Mouse (Mus musculus) lung, embryonic 15.5 days (tissue): ENCODE data around the gene Lmo2. TPM values are rescaled to one million over a fixed set of nuclear protein-coding genes. Genes with fewer than 3 reads are reported as not detected.
"Not testable (repeated sequence)": the region's sequence is repeated elsewhere in the genome, so short reads cannot be mapped to it uniquely, and the experiment has no call there.

Source experiments
- ATAC-seq: fragments of 200-750 bp; cut with Nextera tagmentation; 2 replicates; pipeline ENCODE4 v1.8.0; 2017; ENCODE audit warnings: moderate number of reproducible peaks, borderline replicate concordance; ENCODE audit not compliant: low FRiP score, low TSS enrichment; ENCODE audit errors: extremely low read depth
- H3K27ac ChIP-seq: fragments of 300-500 bp; sonication (generic); 2 replicates; pipeline ENCODE4 v1.5.1; 2015; ENCODE audit warnings: moderate library complexity, mild to moderate bottlenecking, inconsistent platforms
- H3K27me3 ChIP-seq: fragments of 300-500 bp; sonication (generic); 2 replicates; pipeline ENCODE4 v1.6.1; 2015; ENCODE audit warnings: inconsistent platforms
- H3K36me3 ChIP-seq: fragments of 300-500 bp; sonication (generic); 2 replicates; pipeline ENCODE4 v1.6.1; 2015; ENCODE audit warnings: inconsistent platforms
- H3K4me1 ChIP-seq: fragments of 300-500 bp; sonication (generic); 2 replicates; pipeline ENCODE4 v1.6.1; 2015; ENCODE audit warnings: inconsistent platforms
- H3K4me2 ChIP-seq: fragments of 300-500 bp; sonication (generic); 2 replicates; pipeline ENCODE4 v1.6.1; 2015; ENCODE audit warnings: inconsistent platforms, mild to moderate bottlenecking, moderate library complexity
- H3K4me3 ChIP-seq: fragments of 300-500 bp; sonication (generic); 2 replicates; pipeline ENCODE4 v1.5.1; 2015; ENCODE audit warnings: mild to moderate bottlenecking, inconsistent platforms
- H3K9ac ChIP-seq: fragments of 300-500 bp; sonication (generic); 2 replicates; pipeline ENCODE4 v1.6.1; 2015; ENCODE audit warnings: inconsistent platforms
- H3K9me3 ChIP-seq: fragments of 300-500 bp; sonication (generic); 2 replicates; pipeline ENCODE4 v1.6.1; 2016; ENCODE audit warnings: inconsistent platforms
- WGBS: fragments of 180-500 bp; shearing (Covaris S2); methylation state at CpG from one replicate; pipeline ENCODE4 v1.1.7; 2015; 5-methylcytosine and 5-hydroxymethylcytosine counted together
- polyA plus RNA-seq: library from polyadenylated mRNA; unstranded; fragments of >200 nt; fragmentation: Nextera tagmentation; extraction: Ambion mirVana; gene quantifications from 2 replicates; pipeline ENCODE4 v1.2.1, GENCODE M21; 2015

Lmo2 gene
- polyA plus RNA-seq, 1 experiment from 2014 or later, result 35.1 TPM

- Histone ChIP-seq H3K27ac (no peak overlapping the region), H3K4me2 (no peak overlapping the region), H3K9me3 (no peaks in the 10 kb centered on the region), H3K4me1 (no peaks in the 10 kb centered on the region), H3K36me3 (no peaks in the 10 kb centered on the region), H3K27me3 (peaks cover 5% of the 10 kb centered on the region; the same call in 1 of the 2 replicates), H3K4me3 (no peak overlapping the region), H3K9ac (no peak overlapping the region)
- 75% methylated on average over 6 of the region's 6 CpGs for WGBS
- no peak for ATAC-seq
These were observed 31.9 kb downstream of the Lmo2 start for GRCm38 (mm10) chr2:103989724-103990123.

DNA sequence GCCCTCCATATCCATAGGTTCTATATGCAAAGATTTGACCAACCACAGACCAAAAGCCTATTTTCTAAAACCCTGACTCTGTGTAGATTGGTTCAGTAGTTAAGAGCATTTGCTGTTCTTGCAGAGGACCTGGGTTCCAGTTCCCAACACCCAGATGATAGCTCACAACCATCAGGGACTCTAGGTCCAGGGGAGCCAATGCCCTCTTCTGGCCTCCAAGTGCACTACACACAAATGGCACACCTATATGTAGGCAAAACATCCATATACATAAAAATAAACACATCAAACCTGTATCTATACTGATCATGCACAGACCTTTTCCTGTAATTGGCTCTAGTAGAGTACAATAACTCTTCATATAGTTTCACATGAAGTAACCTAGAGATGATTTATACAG is 33.5 kb downstream of the Lmo2 start:
- no peak overlapping the region for H3K4me3 ChIP-seq
- no peaks in the 10 kb centered on the region for H3K4me1 ChIP-seq
- no peak overlapping the region for H3K27ac ChIP-seq
- H3K4me2 ChIP-seq, result no peak overlapping the region
- no peaks in the 10 kb centered on the region for H3K36me3 ChIP-seq
- no peaks in the 10 kb centered on the region for H3K9me3 ChIP-seq
- H3K27me3 ChIP-seq, result peaks cover 5% of the 10 kb centered on the region; the same call in 1 of the 2 replicates
- ATAC-seq, result no peak
- H3K9ac ChIP-seq, result no peak overlapping the region

GRCm38 (mm10) chr2:103992162-103992561 is 34.4 kb downstream of the Lmo2 start:
- no peak for ATAC-seq
- H3K4me2 ChIP-seq, result no peak overlapping the region
- H3K4me1 ChIP-seq, result no peaks in the 10 kb centered on the region
- H3K27ac ChIP-seq, result no peak overlapping the region
- H3K27me3 ChIP-seq, result peaks cover 5% of the 10 kb centered on the region; the same call in 1 of the 2 replicates
- no peak overlapping the region for H3K9ac ChIP-seq
- H3K9me3 ChIP-seq, result no peaks in the 10 kb centered on the region
- H3K36me3 ChIP-seq, result no peaks in the 10 kb centered on the region
- WGBS, result 57% methylated on average over 9 of the region's 9 CpGs
- no peak overlapping the region for H3K4me3 ChIP-seq

GRCm38 (mm10) chr2:103992618-103993332 is 35.0 kb downstream of the Lmo2 start:
- Histone ChIP-seq H3K27me3 (peaks cover 5% of the 10 kb centered on the region; the same call in 1 of the 2 replicates), H3K4me2 (no peak overlapping the region), H3K9ac (no peak overlapping the region), H3K4me3 (no peak overlapping the region), H3K36me3 (no peaks in the 10 kb centered on the region), H3K27ac (no peak overlapping the region), H3K4me1 (no peaks in the 10 kb centered on the region), H3K9me3 (no peaks in the 10 kb centered on the region)
- ATAC-seq, result no peak
- 40% methylated on average over 17 of the region's 17 CpGs for WGBS

DNA sequence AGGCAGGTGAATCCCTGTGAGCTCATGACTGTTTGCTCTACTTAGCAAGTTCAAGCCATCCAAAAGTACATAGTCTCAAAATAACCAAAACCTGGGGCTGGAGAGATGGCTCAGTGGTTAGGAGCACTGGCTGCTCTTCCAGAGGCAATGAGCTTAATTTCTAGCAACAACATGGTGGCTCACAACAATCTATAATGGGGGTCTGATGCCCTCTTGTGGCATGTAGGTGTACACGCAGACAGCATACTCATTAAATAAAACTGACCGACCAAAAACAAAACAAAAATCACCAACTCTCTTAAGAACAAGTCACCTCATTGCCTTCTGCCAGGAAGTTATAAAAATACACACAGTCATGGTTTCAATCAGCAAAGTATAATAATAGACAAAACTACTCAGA is 43.3 kb downstream of the Lmo2 start:
- Histone ChIP-seq H3K4me2 (no peak overlapping the region), H3K4me3 (no peak overlapping the region), H3K4me1 (no peaks in the 10 kb centered on the region), H3K27ac (no peak overlapping the region), H3K27me3 (no peaks in the 10 kb centered on the region), H3K9ac (no peak overlapping the region), H3K9me3 (no peaks in the 10 kb centered on the region), H3K36me3 (no peaks in the 10 kb centered on the region)
- no peak for ATAC-seq
- WGBS, result 15% methylated on average over 2 of the region's 2 CpGs

DNA sequence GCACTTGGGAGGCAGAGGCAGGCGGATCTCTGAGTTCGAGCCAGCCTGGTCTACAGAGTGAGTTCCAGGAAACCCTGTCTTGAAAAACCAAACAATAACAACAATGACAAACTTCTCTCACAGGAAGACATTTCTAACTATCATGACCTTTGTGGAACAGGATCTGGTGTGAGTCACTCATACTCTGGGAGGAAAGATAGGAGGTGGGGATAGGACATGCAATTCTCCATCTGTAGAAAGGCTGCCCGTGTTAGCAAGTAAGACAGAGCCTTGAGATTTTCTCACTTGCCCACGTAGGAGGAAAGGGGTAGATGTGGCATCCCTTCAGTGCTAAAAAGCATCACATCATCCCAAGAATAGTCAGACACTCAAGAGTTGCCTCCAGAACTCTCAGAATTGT is 44.1 kb downstream of the Lmo2 start:
- no peak overlapping the region for H3K4me3 ChIP-seq
- H3K9me3 ChIP-seq, result no peaks in the 10 kb centered on the region
- no peaks in the 10 kb centered on the region for H3K27me3 ChIP-seq
- no peak for ATAC-seq
- WGBS, result 69% methylated on average over 4 of the region's 4 CpGs
- H3K27ac ChIP-seq, result no peak overlapping the region
- no peak overlapping the region for H3K9ac ChIP-seq
- H3K4me2 ChIP-seq, result no peak overlapping the region
- H3K36me3 ChIP-seq, result no peaks in the 10 kb centered on the region
- H3K4me1 ChIP-seq, result no peaks in the 10 kb centered on the region

DNA sequence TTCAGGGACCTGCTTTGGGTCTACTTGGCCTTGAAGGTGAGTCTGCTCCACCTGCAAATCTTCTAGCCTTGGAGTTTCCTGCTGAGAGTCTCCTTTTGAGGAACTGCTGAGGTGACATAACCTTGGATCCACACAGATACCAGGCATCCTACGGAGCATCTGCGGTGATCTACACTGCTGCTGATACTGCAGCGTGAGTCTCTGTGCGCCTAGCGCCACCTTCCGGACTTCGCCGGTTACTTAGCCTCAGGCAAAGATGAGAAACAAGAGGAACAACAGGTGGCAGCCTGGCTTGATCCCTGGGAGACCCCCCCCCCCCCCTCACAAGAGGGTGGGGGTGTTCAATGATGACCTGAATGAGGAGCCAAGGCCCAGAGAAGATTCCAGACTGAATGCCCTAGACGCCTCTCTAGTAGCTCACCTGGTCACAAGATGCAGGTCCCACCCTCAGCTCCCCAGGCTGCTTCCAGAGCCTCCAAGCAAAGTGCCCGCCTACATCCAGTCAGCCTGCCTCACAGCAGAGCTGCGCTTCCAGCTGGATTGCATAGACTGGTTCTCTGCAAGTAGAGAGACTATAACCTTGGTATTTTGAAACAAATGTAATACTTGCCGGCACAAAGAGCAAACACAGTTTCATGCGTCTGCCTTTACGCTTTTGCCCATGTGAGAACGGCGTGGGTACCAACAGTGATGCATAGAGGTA is 45.1 kb downstream of the Lmo2 start:
- Histone ChIP-seq H3K9ac (no peak overlapping the region), H3K27me3 (no peaks in the 10 kb centered on the region), H3K4me2 (no peak overlapping the region), H3K4me3 (no peak overlapping the region), H3K36me3 (no peaks in the 10 kb centered on the region), H3K9me3 (no peaks in the 10 kb centered on the region), H3K27ac (no peak overlapping the region), H3K4me1 (no peaks in the 10 kb centered on the region)
- ATAC-seq, result no peak
- 30% methylated on average over 16 of the region's 16 CpGs for WGBS

DNA sequence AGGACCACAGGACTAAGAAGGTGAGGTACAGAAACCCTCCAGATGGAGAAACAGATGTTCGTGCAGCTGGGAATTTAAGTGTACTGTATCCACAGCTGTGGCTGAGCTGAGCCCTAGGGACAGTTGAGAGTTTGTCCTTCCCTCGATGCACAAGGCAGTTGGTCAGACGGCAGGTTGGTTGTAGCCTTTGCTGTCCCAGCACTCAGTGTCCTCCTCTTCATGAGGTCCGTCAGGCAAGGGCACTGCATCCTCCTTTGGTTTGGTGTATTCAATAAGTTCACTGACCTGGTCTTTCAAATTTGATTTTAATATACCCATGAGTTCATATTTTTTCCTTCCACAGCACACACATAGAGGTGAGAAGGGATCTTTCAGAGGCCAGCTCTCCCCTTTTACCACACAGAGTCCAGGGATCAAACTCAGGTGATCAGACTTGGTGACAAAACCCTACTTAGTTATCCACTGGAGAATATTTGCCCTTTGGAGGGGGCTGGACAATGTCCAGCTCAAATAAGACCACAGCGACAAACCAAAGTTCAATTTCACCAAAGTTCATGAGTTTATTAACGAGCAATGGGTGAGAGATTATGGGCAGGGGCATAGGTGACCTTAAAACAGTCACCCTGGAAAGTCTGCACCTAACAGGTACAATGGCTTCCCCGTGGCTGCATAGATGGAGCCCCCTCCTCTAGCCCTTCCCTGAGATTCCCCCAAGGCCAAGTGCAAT is 50.2 kb downstream of the Lmo2 start:
- no peak overlapping the region for H3K4me2 ChIP-seq
- no peak overlapping the region for H3K4me3 ChIP-seq
- no peak overlapping the region for H3K27ac ChIP-seq
- no peak for ATAC-seq
- H3K4me1 ChIP-seq, result no peaks in the 10 kb centered on the region
- no peaks in the 10 kb centered on the region for H3K9me3 ChIP-seq
- H3K27me3 ChIP-seq, result no peaks in the 10 kb centered on the region
- no peaks in the 10 kb centered on the region for H3K36me3 ChIP-seq
- WGBS, result 74% methylated on average over 7 of the region's 7 CpGs
- no peak overlapping the region for H3K9ac ChIP-seq

GRCm38 (mm10) chr2:104008853-104009252 is 51.1 kb downstream of the Lmo2 start:
- WGBS, result 95% methylated on average over 3 of the region's 3 CpGs
- not testable (repeated sequence) for H3K27me3 ChIP-seq, H3K9ac ChIP-seq, H3K9me3 ChIP-seq, ATAC-seq, H3K36me3 ChIP-seq, H3K27ac ChIP-seq, H3K4me2 ChIP-seq, H3K4me1 ChIP-seq, H3K4me3 ChIP-seq

DNA sequence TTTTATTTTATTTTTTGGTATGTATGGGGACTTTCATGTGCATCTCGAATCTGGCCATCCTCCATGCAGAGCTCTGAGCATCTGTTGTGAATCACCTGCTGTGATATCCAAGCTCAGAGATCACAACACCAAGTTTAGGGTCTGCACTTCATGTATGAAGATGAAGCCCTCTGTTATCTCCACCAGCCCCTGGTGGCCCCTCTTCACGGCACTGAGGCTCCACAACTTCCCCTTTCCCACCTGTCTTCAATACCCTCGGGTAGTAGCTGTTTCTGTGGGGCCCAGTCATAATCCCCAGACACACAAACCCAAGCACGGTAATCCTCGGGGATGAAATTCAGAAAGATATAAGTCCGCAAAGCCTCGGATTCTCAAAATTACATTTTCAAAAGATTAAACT is 65.3 kb downstream of the Lmo2 start:
- 73% methylated on average over 7 of the region's 7 CpGs for WGBS

GRCm38 (mm10) chr2:104024656-104025055 is 66.9 kb downstream of the Lmo2 start:
- no peak for ATAC-seq
- Histone ChIP-seq H3K27me3 (no peaks in the 10 kb centered on the region), H3K9ac (no peak overlapping the region), H3K4me1 (peaks cover 14% of the 10 kb centered on the region), H3K9me3 (no peaks in the 10 kb centered on the region), H3K4me3 (no peak overlapping the region), H3K27ac (no peak overlapping the region), H3K4me2 (no peak overlapping the region), H3K36me3 (no peaks in the 10 kb centered on the region)
- 81% methylated on average over 4 of the region's 4 CpGs for WGBS

More for the DNA sequence above, 65.3 kb downstream of the Lmo2 start:
- Histone ChIP-seq H3K9me3 (no peaks in the 10 kb centered on the region), H3K4me1 (peaks cover 3% of the 10 kb centered on the region; the same call in 1 of the 2 replicates), H3K4me3 (no peak overlapping the region), H3K27me3 (no peaks in the 10 kb centered on the region), H3K4me2 (no peak overlapping the region), H3K9ac (no peak overlapping the region), H3K27ac (no peak overlapping the region), H3K36me3 (no peaks in the 10 kb centered on the region)
- no peak for ATAC-seq
